Mouse (Mus musculus): ENCODE measurements at regions not wholly inside any gene's neighbourhood (a gene's known extent, or its start where the extent isn't known, plus 50 kb on each side); places are given as distances from the start of the nearest gene placed in this dataset.

DNA sequence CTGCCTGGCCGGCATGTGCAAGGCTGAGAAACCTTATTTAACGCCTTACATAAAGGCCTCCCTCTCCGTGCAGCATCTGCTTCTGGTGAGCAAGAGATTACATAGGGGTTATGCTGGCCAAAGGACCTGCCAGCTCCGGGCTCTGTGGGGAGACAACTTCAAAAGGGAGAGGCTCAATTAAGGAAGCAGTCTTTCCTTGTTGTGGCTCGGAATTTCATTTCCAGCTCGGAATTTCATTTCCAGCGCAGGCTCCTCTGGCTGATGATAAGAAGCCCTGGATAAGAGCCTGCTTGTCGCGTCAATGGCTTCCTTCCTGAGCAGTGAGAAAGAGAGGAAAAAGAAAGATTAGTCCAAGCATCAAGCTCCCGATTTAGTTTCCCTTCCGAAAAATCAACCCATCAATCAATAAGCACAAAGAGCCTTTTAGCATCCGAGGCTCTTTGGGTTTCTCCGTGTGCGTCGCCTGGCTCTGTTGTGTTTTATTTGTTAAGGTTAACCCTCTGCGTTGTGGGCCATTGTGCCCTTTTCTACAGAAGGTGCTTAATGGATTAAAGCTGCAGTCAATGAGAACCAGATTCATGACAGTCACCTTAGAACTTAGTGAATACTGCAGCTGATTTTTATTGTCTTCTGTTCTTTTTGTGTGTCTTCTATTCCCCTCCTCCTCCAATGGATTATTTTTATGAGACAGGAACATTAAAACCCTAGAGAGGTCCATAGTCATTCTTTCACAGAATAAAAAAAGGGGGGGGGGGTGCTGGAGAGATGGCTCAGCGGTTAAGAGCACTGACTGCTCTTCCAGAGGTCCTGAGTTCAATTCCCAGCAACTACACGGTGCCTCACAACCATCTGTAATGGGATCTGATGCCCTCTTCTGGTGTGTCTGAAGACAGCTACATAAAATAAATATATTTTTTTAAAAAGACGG is 218.3 kb downstream of the Myo1b start:
- DNase-seq (ENCODE audit: low read depth): no peak

DNA sequence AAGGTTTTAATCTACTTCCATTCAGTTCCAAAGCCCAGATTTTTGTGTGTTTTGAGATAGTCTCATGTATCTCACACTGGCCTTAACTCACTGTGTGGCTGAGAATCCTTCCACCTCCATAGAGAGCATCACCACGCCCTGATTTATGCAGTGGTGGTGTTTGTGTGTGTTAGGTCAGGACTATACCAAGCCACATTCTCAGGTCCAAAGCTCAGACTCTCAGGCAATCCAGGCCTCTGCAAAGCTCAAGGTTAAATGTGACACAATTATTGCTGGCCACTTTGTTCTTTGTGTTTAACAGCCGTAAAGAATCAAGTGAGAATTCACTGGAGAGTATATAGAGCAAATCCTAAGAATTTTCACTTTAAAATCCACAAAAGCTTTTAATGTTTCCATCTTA is 218.2 kb upstream of the Nabp1 start:
- no peak for DNase-seq (ENCODE audit: low read depth)

DNA sequence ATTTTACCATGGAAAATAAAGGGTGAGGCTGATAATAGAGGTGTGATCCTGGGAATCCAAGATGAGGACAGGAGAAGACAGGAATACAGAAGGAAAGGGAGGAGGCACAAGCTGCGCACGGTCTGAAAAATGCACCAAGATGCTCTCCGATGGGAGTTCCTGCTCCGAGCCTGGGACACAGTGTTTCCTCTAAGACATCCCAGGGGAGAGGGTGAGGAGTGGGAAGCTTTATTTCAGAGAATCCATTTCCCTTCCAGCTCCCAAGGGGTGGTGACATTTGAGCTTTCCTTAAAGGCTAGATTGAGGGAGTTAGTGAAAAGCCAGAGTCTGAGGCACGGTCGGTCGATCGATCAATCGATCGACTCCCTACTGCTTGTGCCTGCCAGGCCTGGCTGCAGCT is 212.7 kb upstream of the Nabp1 start:
- no peak for DNase-seq (ENCODE audit: low read depth)

DNA sequence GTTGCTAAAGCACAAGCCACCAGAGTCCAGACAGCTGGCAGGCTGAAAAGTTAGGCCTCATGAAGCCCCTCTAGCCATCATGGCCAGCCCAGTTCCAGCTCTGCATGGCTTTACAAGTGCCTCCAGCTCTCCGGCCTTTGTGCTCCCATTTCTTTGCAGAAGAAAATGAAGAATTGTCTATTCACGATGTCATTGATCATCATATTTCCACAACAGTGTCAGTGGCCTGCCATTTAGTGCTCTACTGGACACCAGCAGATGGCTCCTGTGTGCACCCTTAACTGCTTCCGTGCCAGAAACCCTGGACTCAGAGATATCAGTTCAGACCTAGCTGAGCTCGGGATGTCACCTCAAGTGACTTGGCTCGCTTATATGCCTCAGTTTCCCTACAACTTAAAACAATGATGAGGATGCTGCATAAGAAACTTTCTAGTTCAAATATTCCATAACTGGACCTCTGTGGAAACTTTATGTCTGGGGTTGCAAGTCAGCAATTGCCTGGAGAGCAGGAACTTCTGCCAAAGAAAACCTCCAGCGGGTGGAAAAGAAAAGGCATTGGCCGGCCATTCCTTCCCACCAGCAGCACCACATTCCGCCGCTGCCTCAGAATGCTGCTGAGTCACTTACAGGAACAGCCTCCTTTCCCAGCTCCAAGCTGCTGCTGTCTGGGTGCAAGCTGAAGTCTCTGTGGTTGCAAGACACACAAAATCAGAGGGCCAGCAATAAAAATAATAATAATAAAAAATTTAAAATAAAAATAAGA is 211.4 kb upstream of the Nabp1 start:
- no peak for DNase-seq (ENCODE audit: low read depth)

DNA sequence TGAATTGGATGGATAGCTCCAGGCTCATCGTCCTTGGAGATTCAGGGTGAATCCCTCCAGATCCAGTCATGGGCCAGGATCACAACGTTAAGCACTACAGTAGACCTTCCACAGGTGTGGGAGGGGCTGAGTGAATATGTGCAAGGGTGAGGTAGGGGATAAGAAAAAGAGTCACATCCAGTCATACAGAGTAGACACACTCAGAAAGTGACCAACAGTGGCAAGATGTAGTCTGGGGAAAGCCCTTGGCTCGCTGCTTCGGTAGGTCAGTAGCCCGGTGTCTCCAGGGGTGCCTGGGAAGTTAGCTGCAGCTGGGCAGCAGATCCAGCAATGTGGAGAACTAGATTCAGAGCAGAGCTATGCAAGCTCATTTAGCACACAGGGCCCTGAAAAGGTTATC is 210.7 kb upstream of the Nabp1 start:
- no peak for DNase-seq (ENCODE audit: low read depth)

DNA sequence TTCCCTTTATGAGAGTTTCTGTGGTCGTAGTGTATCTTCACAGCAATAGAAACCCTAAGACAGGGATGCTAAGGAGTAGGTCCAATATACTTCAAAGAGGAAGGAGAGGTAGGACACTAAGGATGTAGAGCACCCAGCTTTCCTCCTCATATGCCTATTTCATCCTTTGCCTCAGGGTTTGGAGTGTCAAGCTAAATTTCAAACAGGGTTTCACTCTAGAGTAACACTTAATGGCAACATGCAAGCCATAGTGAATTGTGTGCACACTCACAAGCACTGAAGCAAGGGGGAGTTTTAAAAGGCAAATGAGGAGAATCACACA is 210.0 kb upstream of the Nabp1 start:
- no peak for DNase-seq (ENCODE audit: low read depth)

DNA sequence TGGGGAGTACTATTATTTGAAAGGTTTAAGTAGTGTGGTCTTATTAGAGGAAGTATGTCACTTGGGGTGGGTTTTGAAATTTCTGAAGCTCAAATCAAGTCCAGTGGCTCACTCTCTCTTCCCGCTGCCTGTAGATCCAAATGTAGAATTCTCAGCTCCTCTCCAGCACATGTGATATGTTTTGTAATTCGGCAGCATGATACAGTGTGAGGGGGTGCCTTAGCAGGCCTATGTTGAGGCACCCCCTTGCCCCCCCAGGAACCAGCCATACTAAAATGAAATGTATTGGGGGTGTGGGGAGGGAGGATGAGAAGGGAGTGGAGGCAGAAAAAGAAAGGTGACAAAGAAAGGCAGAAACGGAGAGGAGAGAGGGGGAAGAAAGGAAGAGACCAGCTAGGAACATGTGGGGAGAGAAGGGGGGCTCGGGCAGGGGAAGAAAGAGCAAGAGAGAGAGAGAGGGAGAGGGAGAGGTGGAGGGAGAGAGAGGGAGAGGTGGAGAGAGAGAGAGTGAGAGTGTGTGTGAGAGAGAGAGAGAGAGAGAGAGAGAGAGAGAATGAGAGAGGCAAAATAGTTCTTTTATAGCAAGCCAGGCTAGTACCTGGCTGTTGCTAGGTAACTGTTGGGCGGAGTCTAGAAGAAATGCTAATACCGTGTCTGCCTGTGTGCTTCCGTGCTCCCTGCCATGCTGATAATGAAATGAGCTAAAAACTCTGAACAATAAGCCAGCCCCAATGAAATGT is 209.4 kb upstream of the Nabp1 start:
- no peak for DNase-seq (ENCODE audit: low read depth)

DNA sequence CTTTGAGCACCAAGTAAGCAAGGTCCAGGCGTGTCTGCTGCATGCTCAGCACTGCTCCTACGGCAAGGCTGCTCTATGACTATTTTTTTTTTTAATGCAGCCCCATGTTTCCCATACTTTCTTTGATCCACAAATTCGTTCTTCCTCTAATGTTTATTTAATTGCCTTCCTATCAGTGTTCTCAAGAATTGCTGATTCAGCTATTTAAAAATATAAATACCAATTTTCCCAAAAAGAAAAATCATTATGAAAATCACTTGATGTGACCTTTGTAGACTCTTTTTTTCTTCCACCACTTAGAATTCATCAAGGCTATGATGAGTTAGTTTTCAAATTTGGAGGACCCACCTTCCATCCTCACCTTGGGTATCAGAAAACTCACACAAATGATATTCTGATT is 208.5 kb upstream of the Nabp1 start:
- no peak for DNase-seq (ENCODE audit: low read depth)

DNA sequence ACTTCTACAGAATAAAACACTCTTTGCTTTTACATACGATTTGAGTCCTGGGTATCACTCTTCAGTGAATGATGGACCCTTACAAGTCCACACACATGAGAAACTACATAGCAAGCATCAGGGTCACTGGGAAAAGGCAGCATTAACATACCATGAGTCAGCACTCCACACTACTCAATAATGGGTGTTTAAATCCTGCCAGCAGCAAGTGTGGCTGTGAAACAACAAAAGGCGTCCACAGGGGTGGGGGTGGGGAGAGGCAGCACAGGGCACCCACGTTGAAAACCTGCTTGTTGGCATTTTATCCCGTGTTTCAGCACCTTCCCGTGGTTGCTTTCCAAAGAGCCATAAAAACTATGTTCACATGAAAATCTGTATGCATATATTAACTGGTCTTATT is 204.0 kb upstream of the Nabp1 start:
- no peak for DNase-seq (ENCODE audit: low read depth)

DNA sequence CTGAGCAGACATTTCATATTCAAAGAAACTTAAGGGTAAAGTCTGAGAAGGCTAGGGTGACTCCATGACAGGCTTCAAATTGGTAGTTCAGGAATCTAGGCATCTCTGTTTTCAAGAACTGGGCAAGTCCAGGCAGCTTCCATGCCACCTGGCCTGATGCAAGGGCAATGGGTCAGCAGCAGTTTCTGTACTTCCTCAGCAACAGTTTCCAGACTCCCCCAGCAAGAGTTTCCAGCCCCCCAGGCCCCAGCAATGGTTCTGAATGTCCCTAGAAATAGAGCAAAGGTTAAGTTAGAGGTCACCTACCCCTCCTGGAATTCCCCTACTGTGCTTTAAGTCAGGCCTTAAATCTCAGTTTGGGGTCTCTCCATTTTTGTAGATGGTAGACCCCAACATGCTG is 203.6 kb upstream of the Nabp1 start:
- no peak for DNase-seq (ENCODE audit: low read depth)

DNA sequence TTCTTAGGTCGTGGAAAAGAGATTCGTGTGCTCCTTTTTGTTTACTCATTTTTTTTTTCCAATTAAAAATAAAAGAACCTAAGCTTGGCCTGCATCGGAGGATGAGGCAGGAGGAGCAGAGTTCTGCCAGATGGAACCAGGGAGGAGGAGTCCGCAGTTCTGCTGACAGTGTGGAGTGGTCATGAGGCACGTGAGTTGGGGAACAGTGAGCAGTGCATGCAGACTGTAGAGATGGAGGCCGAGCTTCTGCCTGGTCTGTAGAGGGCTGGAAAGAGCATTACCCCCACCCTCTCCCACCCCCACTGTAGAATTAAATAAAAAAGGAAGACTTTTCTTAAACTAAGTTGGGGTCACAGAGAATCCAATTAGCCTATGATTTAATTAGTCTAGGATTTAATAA is 202.5 kb upstream of the Nabp1 start:
- DNase-seq (ENCODE audit: low read depth): no peak

DNA sequence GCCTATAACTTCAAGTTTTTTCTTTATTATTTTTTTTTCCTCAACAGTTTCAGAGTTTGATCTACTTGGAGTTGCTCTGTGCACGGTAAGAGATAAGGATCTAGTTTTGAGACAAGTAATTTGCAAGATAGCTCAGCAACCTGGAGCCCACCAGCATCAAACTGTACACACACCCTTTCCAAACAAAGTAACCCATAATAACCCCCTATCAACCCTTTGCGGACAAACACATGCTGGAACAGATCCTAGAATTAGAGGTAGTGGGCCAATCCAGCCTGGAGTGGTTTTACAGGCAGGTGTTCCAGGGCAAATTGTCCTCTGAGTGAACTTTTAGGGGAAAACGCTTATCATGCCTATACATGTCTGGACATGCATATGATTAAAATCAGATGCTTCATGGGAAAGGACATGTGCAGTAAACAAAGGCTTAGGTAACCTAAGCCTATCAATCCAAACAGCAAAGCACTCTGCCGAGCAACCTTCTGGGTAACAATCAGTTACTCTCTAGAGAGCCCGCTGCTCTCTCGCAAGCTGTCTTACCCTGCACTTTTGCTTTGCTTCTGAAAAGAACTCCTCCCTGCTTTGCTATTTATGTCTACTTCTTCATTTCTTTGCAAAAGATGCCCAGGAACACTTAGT is 200.2 kb upstream of the Nabp1 start:
- no peak for DNase-seq (ENCODE audit: low read depth)

DNA sequence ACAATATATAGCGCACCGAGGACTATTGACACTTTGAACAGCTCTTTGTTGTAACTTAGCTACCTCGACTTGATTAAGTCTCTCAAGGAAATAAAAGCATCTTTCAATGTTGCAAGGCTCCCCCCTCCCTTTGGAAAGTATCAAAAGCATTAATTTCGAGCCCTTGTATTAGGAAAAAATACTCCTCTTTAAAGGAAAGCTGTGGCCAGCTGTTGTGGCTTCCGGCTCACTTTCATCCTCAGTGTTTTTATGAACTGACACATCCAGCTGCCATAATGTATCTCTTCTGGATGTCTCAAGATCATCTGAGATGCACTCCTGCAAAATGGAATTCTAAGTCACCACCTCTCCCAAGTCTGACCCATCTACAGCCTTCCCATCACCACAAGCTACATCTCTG is 199.6 kb upstream of the Nabp1 start:
- DNase-seq (ENCODE audit: low read depth): no peak

DNA sequence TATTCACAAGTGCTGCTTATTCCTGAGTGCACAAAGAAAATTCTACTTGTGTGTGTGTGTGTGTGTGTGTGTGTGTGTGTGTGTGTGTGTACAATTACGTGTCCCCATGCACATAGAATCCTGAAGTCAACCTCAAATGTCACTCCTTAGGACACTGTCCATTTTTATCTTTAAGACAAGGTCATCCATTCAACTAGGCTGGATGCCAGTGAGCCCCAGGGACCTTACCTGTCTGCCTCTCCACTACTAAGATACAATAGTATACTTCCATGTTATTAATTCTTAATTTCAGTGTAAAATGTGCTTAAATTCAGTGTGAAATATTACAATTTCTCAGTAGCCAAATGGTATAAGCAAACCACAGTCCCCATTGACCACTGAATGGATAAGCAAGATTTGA is 193.5 kb upstream of the Nabp1 start:
- no peak for DNase-seq (ENCODE audit: low read depth)

DNA sequence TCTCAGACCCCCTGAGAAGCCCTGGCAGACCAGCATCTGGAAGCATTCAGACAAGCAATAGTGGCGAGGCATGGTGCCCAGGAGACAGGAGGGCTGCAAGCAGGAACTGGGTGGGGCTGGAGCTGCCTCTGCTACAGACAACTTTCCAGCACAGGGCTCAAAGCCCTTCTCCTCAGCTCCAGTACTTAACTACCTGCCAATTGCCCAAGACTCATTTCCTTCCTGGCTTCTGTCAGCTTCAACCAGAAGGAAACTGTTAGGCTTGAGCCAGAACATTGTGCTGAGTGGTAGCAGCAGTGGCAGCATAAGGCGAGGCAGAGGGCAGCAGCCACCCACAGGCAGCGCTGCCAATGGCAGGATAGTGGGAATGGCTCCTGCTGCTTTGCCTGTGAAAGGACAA is 193.1 kb upstream of the Nabp1 start:
- peak; percentile 63 for DNase-seq (ENCODE audit: low read depth)

DNA sequence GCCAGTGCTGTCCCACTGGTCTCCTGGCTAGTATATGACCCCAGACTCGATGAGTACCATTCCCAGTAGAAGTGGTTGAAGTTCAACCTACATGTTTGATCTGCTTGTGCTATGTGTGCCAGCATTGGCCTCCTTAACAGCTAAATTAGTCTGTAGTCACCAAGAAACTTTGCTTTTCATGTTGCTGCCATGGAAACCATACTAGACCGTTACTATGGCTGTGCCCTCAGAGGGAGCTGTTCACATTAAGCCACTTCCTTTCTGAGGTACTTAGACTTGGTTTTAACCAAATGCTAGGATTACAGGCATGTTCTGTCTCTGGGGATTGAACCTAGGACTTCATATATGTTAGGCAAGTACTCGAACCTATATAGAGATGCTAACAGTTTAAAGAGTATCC is 191.8 kb upstream of the Nabp1 start:
- DNase-seq (ENCODE audit: low read depth): no peak

DNA sequence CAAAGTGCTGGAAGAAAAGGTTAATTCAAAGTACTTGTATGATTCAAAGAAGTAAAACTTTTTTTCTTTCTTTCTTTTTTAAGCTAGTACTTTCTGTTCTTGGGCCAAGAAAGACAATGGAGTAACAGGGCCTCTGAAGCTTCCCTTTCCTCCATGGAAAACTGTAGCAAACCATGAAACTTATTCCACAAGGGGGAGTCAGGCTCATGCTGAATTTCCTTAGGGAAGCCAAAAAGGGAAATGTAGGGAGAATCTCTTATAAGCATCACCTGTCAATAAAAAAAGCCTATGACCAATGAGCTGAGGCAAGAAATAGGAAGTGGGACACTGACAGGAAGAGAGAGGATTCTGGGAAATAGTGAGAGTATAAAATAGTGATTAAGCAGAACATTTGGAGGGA is 190.7 kb upstream of the Nabp1 start:
- DNase-seq (ENCODE audit: low read depth): peak; percentile 9

DNA sequence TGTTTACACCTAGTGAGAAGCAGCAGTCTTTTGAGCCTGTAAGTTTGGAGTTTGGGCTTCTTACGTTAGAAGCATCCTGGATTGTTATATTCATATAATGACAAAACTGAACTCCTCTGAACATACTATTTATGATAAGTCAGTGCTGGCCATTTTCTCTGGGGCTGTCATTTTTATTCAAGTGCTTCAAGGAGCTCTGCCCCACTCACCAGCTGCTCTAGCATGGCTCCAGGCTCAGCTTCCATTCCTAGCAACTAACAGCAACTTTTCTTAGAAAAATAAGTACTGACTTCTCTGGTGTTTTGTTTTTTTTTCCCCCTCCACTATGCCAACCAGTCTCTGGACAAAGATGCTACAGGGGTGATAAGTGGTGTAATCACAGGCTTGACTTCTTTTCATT is 182.3 kb upstream of the Nabp1 start:
- no peak for DNase-seq (ENCODE audit: low read depth)

DNA sequence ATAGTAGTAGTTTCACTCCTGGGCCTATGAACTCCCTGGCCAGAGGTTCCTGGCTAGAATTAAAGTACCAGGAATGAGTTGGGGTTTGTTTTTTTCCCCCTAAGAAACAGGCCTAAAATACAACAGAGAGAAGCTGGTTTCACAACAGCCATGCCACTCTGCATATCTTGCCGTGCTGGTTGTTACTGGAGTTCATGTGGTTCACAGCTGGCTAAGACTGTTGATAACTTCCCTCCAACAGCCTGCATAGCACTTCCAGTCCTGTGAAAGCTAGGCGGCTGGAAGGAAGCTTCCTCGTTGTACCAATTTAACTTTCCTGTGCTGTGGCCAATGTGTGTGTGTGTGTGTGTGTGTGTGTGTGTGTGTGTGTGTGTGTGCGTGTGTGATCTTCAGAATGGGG is 179.0 kb upstream of the Nabp1 start:
- no peak for DNase-seq (ENCODE audit: low read depth)

DNA sequence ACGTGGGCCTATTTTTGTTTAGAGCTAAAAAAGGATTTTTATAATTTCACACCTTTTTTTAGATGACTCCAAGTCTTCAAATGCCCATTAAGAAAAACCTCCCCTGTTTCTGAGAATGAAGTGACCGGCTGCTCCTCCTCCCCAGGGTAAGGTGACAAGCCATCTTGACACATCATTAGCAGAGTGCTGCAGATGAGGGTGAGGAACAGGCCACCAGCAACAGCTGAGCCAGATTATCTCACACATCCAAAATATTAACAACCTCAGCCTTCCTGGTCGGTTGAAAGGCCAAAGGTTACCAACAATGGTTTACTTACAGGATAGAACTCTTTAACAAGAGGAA is 172.4 kb upstream of the Nabp1 start:
- DNase-seq (ENCODE audit: low read depth): no peak

DNA sequence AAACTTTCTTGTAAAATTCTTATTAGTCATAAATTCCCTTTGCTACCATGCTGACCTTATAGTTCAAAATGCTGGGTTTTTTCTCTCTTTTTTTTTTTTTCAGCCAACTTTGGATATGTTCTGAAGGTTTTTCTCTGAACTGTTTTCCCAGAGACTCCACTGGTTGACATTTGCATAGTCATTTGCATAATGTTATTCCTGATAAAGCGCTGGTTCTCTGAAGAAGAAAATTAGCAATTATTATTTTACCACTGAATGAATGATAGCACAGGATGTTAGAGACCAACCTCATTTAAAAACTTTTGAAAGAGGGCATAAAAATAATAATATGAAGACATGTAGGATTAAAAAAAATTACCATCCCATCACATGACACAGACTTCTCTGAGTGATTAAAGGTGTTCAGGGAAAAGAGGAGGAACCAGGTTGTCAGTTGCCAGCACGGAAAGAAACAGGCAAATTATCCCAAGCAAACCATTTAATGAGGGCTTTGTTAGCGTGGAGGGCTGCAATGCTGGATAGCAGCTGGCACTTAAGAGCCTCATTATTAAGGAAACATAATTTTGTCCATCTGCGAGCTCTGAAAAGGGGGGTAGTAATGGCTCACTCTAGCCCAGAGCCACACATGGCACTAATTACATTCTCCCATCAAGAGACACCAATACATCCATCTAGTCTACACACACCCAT is 171.9 kb upstream of the Nabp1 start:
- no peak for DNase-seq (ENCODE audit: low read depth)

DNA sequence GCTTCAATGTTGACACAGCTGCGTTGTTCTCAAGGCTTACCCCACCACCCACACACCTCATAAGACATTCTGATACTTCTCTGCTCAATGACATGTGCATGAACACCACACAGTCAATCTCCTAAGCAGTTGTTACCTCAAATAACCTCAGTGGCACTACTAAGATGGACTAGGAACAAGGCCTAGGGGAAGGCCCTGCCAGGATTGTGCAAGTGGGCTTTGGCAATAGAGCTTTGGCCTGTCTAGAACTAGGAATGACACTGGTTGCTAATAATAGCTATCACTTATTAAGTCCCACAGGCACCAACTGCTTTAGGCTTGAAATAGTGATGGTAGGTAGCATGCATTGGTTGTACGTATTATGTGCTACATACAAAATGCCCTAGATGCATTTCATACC is 169.7 kb upstream of the Nabp1 start:
- no peak for DNase-seq (ENCODE audit: low read depth)
